27 mouse cellular contexts compared by ENCODE assay signal in the genomic region with DNA sequence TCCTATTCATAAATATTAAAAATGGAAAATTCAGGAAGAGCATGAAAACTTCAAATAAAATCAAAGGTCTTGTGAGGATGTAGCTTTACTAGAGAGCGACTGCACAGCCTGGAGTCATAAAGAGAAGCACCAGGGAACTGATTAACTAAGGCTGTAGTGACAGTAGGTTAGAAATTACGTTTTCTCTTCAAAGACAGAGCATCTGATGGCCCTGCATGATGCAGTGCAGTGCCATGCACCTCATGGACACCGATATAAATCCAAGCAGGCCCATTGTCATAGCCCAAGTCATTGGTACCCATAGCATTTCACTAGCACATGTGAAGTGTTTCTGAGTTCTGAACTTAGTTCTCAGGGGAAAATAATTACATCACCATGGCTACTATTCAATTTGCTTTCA.
DNase-seq lines count a peak whose midpoint lies in the region; ATAC-seq and TF ChIP-seq lines count a peak whose summit lies in the region.
"Had no signal": no experiment of that assay in that cellular context is flagged by ENCODE, and none has a peak within 500 bp of the region (broad histone marks: within the 10 kb centered on the region; RNA-seq: fewer than 3 reads in every experiment).

No protein-coding gene starts in this region.

- 0 out of 2 replicates have a peak, but pooled peaks have one; percentile 15 for ATAC-seq in hindbrain, postnatal 0 days
- peak; percentile 67 for ATAC-seq in midbrain, embryonic 16.5 days
- ATAC-seq: forebrain, embryonic 14.5 days; forebrain, postnatal 0 days; hindbrain, embryonic 16.5 days; inflammation-experienced regulatory T-cells, adult 6 months; Patski had no signal

- no peak for DNase-seq in hindbrain, postnatal 0 days (ENCODE audit: low spot score)
- no peak for DNase-seq in hindbrain, embryonic 10.5 days (ENCODE audit: low spot score)
- no peak for DNase-seq in midbrain, embryonic 10.5 days (ENCODE audit: low spot score)
- DNase-seq in brain, embryonic 14.5 days (ENCODE audit: low read depth): peak; percentile 8
- DNase-seq in lung, postnatal 10 days: no peak
- DNase-seq: adrenal gland, postnatal 10 days; adrenal gland, postnatal 36 days; B cell, adult 2 months; cerebellum, adult 11 months; cerebellum, adult 2 months; cerebellum, adult 9-11 months; cerebellum, postnatal 36 days; forebrain, postnatal 0 days; gastrocnemius, adult 2 months; gastrocnemius, postnatal 14 days; heart, adult 11 months had no signal

- no peaks in the 10 kb centered on the region for H3K4me1 ChIP-seq in hindbrain, postnatal 0 days (ENCODE audit: insufficient read depth, low read length)
- no peaks in the 10 kb centered on the region for H3K4me1 ChIP-seq in hindbrain, embryonic 10.5 days (replicated peaks)
- H3K4me1 ChIP-seq in midbrain, embryonic 16.5 days (ENCODE audit: control insufficient read depth, insufficient read depth, low read length): no peaks in the 10 kb centered on the region
- no peaks in the 10 kb centered on the region for H3K4me1 ChIP-seq in midbrain, embryonic 10.5 days
- H3K4me1 ChIP-seq: embryonic facial prominence, embryonic 12.5 days; embryonic facial prominence, embryonic 15.5 days; hindbrain, embryonic 13.5 days had no signal

- H3K9ac ChIP-seq in hindbrain, postnatal 0 days (replicated peaks; ENCODE audit: low read length): no peak overlapping the region
- H3K9ac ChIP-seq in midbrain, embryonic 16.5 days (ENCODE audit: low read depth, low read length): no peak overlapping the region
- H3K9ac ChIP-seq: embryonic facial prominence, embryonic 12.5 days; embryonic facial prominence, embryonic 15.5 days; forebrain, postnatal 0 days; hindbrain, embryonic 13.5 days had no signal

- no peaks in the 10 kb centered on the region for H3K27me3 ChIP-seq in hindbrain, postnatal 0 days (ENCODE audit: insufficient read depth, low read length)
- no peaks in the 10 kb centered on the region for H3K27me3 ChIP-seq in hindbrain, embryonic 10.5 days (ENCODE audit: insufficient read depth, poor library complexity, severe bottlenecking)
- H3K27me3 ChIP-seq in midbrain, embryonic 16.5 days (ENCODE audit: control insufficient read depth, insufficient read depth, low read depth, low read length): no peaks in the 10 kb centered on the region
- no peaks in the 10 kb centered on the region for H3K27me3 ChIP-seq in midbrain, embryonic 10.5 days (ENCODE audit: low read depth, poor library complexity, severe bottlenecking)
- H3K27me3 ChIP-seq: CH12.LX; embryonic facial prominence, embryonic 12.5 days; embryonic facial prominence, embryonic 15.5 days; hindbrain, embryonic 13.5 days; Patski had no signal

- no peak overlapping the region for H3K4me3 ChIP-seq in hindbrain, postnatal 0 days (ENCODE audit: low read length)
- H3K4me3 ChIP-seq in hindbrain, embryonic 10.5 days: no peak overlapping the region
- no peak overlapping the region for H3K4me3 ChIP-seq in midbrain, embryonic 16.5 days (ENCODE audit: low read depth, low read length)
- H3K4me3 ChIP-seq in midbrain, embryonic 10.5 days: no peak overlapping the region
- H3K4me3 ChIP-seq: embryonic facial prominence, embryonic 12.5 days; embryonic facial prominence, embryonic 15.5 days; gastrocnemius, adult 2 months; hindbrain, embryonic 13.5 days had no signal

- no peak for TF ChIP-seq POLR2A in brain, embryonic 14.5 days (IDR thresholded peaks at IDR 0.05; ENCODE audit: borderline replicate concordance, extremely low read depth, insufficient read depth, insufficient read length, poor library complexity, severe bottlenecking)

- no peak overlapping the region for H3K27ac ChIP-seq in hindbrain, postnatal 0 days
- H3K27ac ChIP-seq in hindbrain, embryonic 10.5 days: no peak overlapping the region
- no peak overlapping the region for H3K27ac ChIP-seq in midbrain, embryonic 16.5 days (ENCODE audit: low read length)
- H3K27ac ChIP-seq in midbrain, embryonic 10.5 days (replicated peaks): no peak overlapping the region
- H3K27ac ChIP-seq: embryonic facial prominence, embryonic 12.5 days; embryonic facial prominence, embryonic 15.5 days; gastrocnemius, adult 2 months; hindbrain, embryonic 13.5 days had no signal

- no peaks in the 10 kb centered on the region for H3K9me3 ChIP-seq in hindbrain, postnatal 0 days (ENCODE audit: low read length)
- H3K9me3 ChIP-seq in hindbrain, embryonic 10.5 days: no peaks in the 10 kb centered on the region
- no peaks in the 10 kb centered on the region for H3K9me3 ChIP-seq in midbrain, embryonic 16.5 days (replicated peaks; ENCODE audit: control insufficient read depth, low read length, poor library complexity, severe bottlenecking)
- H3K9me3 ChIP-seq in midbrain, embryonic 10.5 days (replicated peaks): no peaks in the 10 kb centered on the region
- H3K9me3 ChIP-seq: embryonic facial prominence, embryonic 12.5 days; embryonic facial prominence, embryonic 15.5 days; G1E; hindbrain, embryonic 13.5 days had no signal

- TF ChIP-seq CTCF in hindbrain, postnatal 0 days (IDR thresholded peaks at IDR 0.05; ENCODE audit: low read depth): no peak
- TF ChIP-seq CTCF in brain, embryonic 14.5 days (IDR thresholded peaks at IDR 0.05; ENCODE audit: borderline replicate concordance, extremely low read depth, insufficient read depth, insufficient read length): no peak

- H3K4me2 ChIP-seq in hindbrain, postnatal 0 days (ENCODE audit: low read depth, low read length): no peak overlapping the region
- H3K4me2 ChIP-seq in midbrain, embryonic 16.5 days (ENCODE audit: low read length): no peak overlapping the region
- H3K4me2 ChIP-seq: embryonic facial prominence, embryonic 12.5 days; embryonic facial prominence, embryonic 15.5 days; heart, embryonic 11.5 days; hindbrain, embryonic 13.5 days had no signal

- WGBS in hindbrain, postnatal 0 days: 59% methylated on average over 3 of the region's 3 CpGs
- 76% methylated on average over 3 of the region's 3 CpGs for WGBS in hindbrain, embryonic 10.5 days
- 61% methylated on average over 3 of the region's 3 CpGs for WGBS in midbrain, embryonic 16.5 days
- 76% methylated on average over 3 of the region's 3 CpGs for WGBS in midbrain, embryonic 10.5 days

- no peaks in the 10 kb centered on the region for H3K36me3 ChIP-seq in hindbrain, postnatal 0 days (ENCODE audit: insufficient read depth, low read length)
- H3K36me3 ChIP-seq in hindbrain, embryonic 10.5 days: no peaks in the 10 kb centered on the region
- no peaks in the 10 kb centered on the region for H3K36me3 ChIP-seq in midbrain, embryonic 16.5 days (ENCODE audit: control insufficient read depth, insufficient read depth, low read length)
- no peaks in the 10 kb centered on the region for H3K36me3 ChIP-seq in midbrain, embryonic 10.5 days
- H3K36me3 ChIP-seq: embryonic facial prominence, embryonic 12.5 days; embryonic facial prominence, embryonic 15.5 days; G1E; hindbrain, embryonic 13.5 days had no signal
